Mouse (Mus musculus) heart, postnatal 0 days (tissue): Measurements from ENCODE around the gene Efna4. TPM values are rescaled to one million over a fixed set of nuclear protein-coding genes. Genes with fewer than 3 reads are reported as not detected.

ENCODE experiments used
- ATAC-seq: fragments of 200-750 bp; cut with Nextera tagmentation; 2 replicates; pipeline ENCODE4 v1.8.0; 2017; ENCODE audit warnings: low read depth, moderate number of reproducible peaks, moderate library complexity; ENCODE audit not compliant: insufficient read depth
- DNase-seq: peaks from one replicate; pipeline ENCODE4 v3.0.0-alpha.2; 2016; ENCODE audit warnings: low spot score
- H3K27ac ChIP-seq: fragments of 300-500 bp; sonication (generic); 2 replicates; pipeline ENCODE4 v1.5.1; 2014; ENCODE audit warnings: low read depth, mild to moderate bottlenecking
- H3K27me3 ChIP-seq: fragments of 300-500 bp; sonication (generic); 2 replicates; pipeline ENCODE4 v1.6.1; 2014; ENCODE audit warnings: low read length, mixed read lengths; ENCODE audit not compliant: control insufficient read depth, insufficient read depth
- H3K36me3 ChIP-seq: fragments of 300-500 bp; sonication (generic); replicated peaks from 2 replicates; pipeline ENCODE4 v1.6.1; 2014; ENCODE audit warnings: low read length, mixed read lengths; ENCODE audit not compliant: control insufficient read depth, insufficient read depth
- H3K4me1 ChIP-seq: fragments of 300-500 bp; sonication (generic); 2 replicates; pipeline ENCODE4 v1.6.1; 2014; ENCODE audit warnings: antibody characterized with exemption; ENCODE audit not compliant: control insufficient read depth, insufficient read depth
- H3K4me2 ChIP-seq: fragments of 300-500 bp; sonication (generic); 2 replicates; pipeline ENCODE4 v1.6.1; 2014; ENCODE audit warnings: low read depth, mild to moderate bottlenecking, low read length, moderate library complexity
- H3K4me3 ChIP-seq: fragments of 300-500 bp; sonication (generic); 2 replicates; pipeline ENCODE4 v1.5.1; 2014; ENCODE audit warnings: low read depth, low read length
- H3K9ac ChIP-seq: fragments of 300-500 bp; sonication (generic); replicated peaks from 2 replicates; pipeline ENCODE4 v1.6.1; 2014; ENCODE audit warnings: low read depth, low read length, mixed read lengths
- H3K9me3 ChIP-seq: fragments of 300-500 bp; sonication (generic); replicated peaks from 2 replicates; pipeline ENCODE4 v1.6.1; 2016; ENCODE audit warnings: low read length; ENCODE audit not compliant: control insufficient read depth
- CTCF ChIP-seq: IDR thresholded peaks from 2 replicates; pipeline ENCODE4 v1.5.1; 2016; ENCODE audit warnings: antibody characterized with exemption, control low read depth, low read depth
- EP300 ChIP-seq: IDR thresholded peaks from 2 replicates; pipeline ENCODE4 v1.6.1; 2016; ENCODE audit warnings: antibody characterized with exemption, low read depth
- WGBS: fragments of 180-500 bp; shearing (Covaris S2); extraction: QIAGEN DNeasy Blood & Tissue Kit; methylation state at CpG from one replicate; pipeline ENCODE4 v1.1.7; 2014; 5-methylcytosine and 5-hydroxymethylcytosine counted together
- polyA plus RNA-seq: library from polyadenylated mRNA; unstranded; fragments of >200 nt; fragmentation: Nextera tagmentation; extraction: Ambion mirVana; gene quantifications from 2 replicates; pipeline ENCODE4 v1.2.1, GENCODE M21; 2015
- total RNA-seq: library from RNA; depleted of rRNA; stranded (reverse); fragments of >200 nt; gene quantifications from 2 replicates; pipeline ENCODE4 v1.2.3, GENCODE M21; 2014; ENCODE audit warnings: low replicate concordance

The Efna4 gene
- total and polyA plus RNA-seq, 2 experiments from 2014 or later = 2.6 to 2.7 TPM

DNA sequence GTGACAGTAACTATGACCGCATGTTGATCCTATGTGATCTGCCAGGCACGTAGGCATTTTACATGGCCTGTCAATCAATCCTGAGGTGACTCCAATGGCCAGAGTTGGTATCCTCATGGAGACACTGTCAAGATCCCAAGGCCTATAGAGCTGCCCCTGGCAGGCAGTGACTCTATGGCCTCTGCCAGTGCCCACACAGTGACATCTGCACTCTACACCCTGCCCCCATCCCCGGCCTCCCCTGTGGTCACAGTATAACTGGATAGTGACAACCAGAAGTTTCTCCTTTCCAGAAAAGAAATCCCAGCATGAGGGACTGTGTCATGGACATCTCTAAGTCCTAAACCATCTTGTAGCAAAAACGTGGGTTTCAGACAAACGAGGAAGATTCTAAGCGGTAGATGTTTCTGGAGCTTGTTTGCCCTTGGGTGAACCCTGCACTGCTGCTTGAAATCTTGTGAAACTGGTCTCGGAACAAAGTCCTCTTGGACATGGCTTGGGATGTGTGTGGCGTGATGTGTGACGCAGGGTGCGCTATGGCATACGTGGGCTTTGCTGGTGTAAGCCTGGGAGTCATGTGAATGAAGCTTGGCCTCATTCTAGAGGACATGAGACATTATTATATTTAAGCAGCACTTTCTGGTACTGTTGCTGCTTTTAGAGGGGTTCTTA, 44.4 kb downstream of the Efna4 start:
- Histone ChIP-seq H3K36me3 (no peaks in the 10 kb centered on the region), H3K4me3 (no peak overlapping the region), H3K9me3 (no peaks in the 10 kb centered on the region), H3K4me1 (peaks cover 2% of the 10 kb centered on the region; the same call in 1 of the 2 replicates), H3K27me3 (no peaks in the 10 kb centered on the region), H3K9ac (no peak overlapping the region), H3K27ac (no peak overlapping the region), H3K4me2 (no peak overlapping the region)
- TF ChIP-seq CTCF (no peak), EP300 (no peak)
- DNase-seq = no peak
- WGBS = 87% methylated on average over 11 of the region's 11 CpGs
- ATAC-seq = no peak

DNA sequence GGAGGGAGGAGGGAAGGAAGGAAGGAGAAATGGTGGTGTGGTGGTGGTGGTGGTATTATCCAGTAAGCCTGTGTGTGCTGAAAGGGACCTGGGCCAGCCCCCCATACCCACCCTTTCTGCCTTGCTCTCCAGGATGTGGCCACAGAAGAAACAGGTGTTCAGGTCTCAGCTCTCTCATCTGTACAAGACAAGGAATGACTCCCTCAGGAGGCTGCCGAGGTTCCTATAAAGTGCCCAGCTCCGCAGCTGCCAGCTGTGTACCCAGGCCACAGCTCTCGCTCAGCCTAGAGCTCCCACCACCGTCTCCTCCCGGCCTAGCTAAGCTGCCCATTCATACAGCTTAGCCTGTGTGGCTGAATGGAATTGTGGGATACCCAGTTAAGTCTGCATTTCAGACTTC, 45.5 kb downstream of the Efna4 start:
- Histone ChIP-seq H3K4me2 (no peak overlapping the region), H3K27ac (no peak overlapping the region), H3K4me1 (peaks cover 4% of the 10 kb centered on the region; the same call in 1 of the 2 replicates), H3K9me3 (no peaks in the 10 kb centered on the region), H3K36me3 (no peaks in the 10 kb centered on the region), H3K9ac (no peak overlapping the region), H3K27me3 (no peaks in the 10 kb centered on the region), H3K4me3 (no peak overlapping the region)
- ATAC-seq (no peak), DNase-seq (no peak)
- 71% methylated on average over 5 of the region's 5 CpGs for WGBS
- no peak for TF ChIP-seq CTCF
- TF ChIP-seq EP300 = no peak

DNA sequence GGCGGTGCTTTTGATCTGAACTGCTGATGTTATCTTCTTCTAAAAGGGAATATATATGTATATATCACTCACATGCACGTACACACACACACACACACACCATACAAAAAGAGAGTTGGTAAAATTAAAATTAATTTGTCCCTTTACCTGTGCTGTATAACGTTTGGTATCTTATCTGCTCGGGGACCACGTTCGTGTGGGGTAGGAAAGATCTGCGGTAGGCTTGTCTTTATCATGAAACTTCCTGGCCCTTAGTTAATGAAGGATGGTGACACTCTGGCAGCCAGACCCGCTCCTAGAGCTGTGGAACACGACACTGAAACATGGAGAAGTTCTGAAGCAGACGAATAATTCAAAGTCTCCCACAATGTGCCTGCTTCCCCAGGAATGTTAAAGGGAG, 46.0 kb downstream of the Efna4 start:
- DNase-seq = no peak

DNA sequence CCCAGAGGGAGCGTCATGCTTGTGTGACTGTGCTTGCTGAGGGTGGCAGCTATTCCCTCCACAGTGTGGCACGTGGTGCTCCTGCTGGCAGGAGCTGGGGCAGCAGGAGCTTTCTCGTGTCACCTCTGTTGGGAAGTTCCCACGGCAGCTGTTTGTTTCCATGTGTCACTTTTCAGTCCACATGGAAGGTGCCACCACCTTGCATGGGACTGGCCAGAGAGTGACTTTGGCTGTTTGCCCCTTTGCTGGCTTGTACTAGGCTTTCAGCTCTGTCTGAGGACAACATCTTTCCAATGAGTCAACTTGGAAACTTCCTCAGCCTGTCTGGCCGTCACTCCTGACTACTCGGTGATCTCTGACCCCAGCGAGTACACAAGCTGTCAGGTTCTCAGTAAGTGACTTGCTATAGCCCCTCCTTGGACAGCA, 49.3 kb downstream of the Efna4 start:
- WGBS = 27% methylated on average over 7 of the region's 7 CpGs

More for the DNA sequence above, 46.0 kb downstream of the Efna4 start:
- Histone ChIP-seq H3K9me3 (no peaks in the 10 kb centered on the region), H3K4me2 (no peak overlapping the region), H3K4me1 (peaks cover 4% of the 10 kb centered on the region; the same call in 1 of the 2 replicates), H3K36me3 (no peaks in the 10 kb centered on the region), H3K9ac (no peak overlapping the region), H3K4me3 (no peak overlapping the region), H3K27ac (no peak overlapping the region), H3K27me3 (no peaks in the 10 kb centered on the region)
- no peak for ATAC-seq
- WGBS = 38% methylated on average over 10 of the region's 10 CpGs
- no peak for TF ChIP-seq EP300
- no peak for TF ChIP-seq CTCF

DNA sequence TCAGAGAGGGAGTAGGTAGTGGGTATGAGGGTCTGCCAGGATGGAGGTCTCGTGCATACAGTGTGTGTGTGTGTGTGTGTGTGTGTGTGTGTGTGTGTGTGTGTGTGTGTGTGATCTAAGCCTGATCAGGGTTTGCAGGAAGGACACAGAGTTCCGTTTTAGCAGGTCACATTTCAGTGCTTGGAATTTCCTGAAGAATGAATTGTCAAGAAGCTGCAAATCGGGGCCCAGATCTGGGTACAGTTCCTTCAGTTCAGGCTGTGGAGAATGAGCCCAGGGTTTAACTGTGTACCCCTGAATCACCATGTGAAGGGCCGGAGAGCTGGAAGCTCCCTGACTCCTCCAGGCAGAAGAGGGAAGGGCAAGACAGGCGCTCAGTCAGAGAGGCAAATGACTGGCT, 50.5 kb downstream of the Efna4 start:
- WGBS = 46% methylated on average over 5 of the region's 5 CpGs
- peaks cover 4% of the 10 kb centered on the region; the same call in 1 of the 2 replicates for H3K4me1 ChIP-seq
- no peak overlapping the region for H3K4me2 ChIP-seq
- no peak for DNase-seq
- H3K9me3 ChIP-seq = no peaks in the 10 kb centered on the region
- H3K27ac ChIP-seq = peak overlapping the region; percentile 55
- ATAC-seq = no peak
- H3K36me3 ChIP-seq = no peaks in the 10 kb centered on the region
- H3K9ac ChIP-seq = no peak overlapping the region
- no peaks in the 10 kb centered on the region for H3K27me3 ChIP-seq
- TF ChIP-seq EP300 = no peak
- no peak for TF ChIP-seq CTCF
- H3K4me3 ChIP-seq = no peak overlapping the region

More for the DNA sequence above, 49.3 kb downstream of the Efna4 start:
- no peak overlapping the region for H3K27ac ChIP-seq
- no peak for DNase-seq
- no peak overlapping the region for H3K9ac ChIP-seq
- H3K27me3 ChIP-seq = no peaks in the 10 kb centered on the region
- H3K36me3 ChIP-seq = no peaks in the 10 kb centered on the region
- H3K4me3 ChIP-seq = no peak overlapping the region
- H3K4me2 ChIP-seq = no peak overlapping the region
- H3K9me3 ChIP-seq = no peaks in the 10 kb centered on the region
- peaks cover 4% of the 10 kb centered on the region; the same call in 1 of the 2 replicates for H3K4me1 ChIP-seq
- ATAC-seq = peak; percentile 66
- TF ChIP-seq CTCF (no peak), EP300 (no peak)

DNA sequence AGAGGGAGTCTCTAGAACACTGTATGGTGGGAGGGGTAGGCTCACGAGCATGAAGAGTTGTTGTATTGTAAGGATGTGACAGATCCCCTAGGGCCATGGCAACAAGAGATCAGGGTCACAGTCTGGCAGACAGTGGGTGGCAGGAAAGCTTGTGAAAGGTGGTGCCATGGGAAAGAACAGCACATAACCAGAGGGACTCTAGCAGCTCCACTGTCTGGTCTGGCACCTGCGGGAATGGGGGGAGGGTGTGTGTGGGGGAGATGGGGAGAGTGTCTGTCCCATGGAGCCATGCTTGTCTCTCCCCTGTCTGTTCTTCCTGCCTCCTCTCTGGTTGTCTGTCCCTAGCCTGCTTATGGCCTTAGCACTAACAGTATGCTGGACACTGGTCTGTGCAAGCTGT, 52.3 kb downstream of the Efna4 start:
- H3K9ac ChIP-seq = no peak overlapping the region
- ATAC-seq (no peak), DNase-seq (no peak)
- H3K4me3 ChIP-seq = no peak overlapping the region
- no peaks in the 10 kb centered on the region for H3K9me3 ChIP-seq
- H3K36me3 ChIP-seq = no peaks in the 10 kb centered on the region
- TF ChIP-seq CTCF (no peak), EP300 (no peak)
- 45% methylated on average over 2 of the region's 2 CpGs for WGBS
- no peaks in the 10 kb centered on the region for H3K27me3 ChIP-seq
- H3K27ac ChIP-seq = no peak overlapping the region
- H3K4me2 ChIP-seq = no peak overlapping the region
- peaks cover 8% of the 10 kb centered on the region for H3K4me1 ChIP-seq
